Mouse (Mus musculus) hindbrain, postnatal 0 days (tissue): ENCODE data around the gene Tbc1d4. TPM values are rescaled to one million over a fixed set of nuclear protein-coding genes. Genes with fewer than 3 reads are reported as not detected.

ENCODE experiments used
- ATAC-seq: fragments of 200-750 bp; cut with Nextera tagmentation; 2 replicates; pipeline ENCODE4 v1.8.0; 2017; ENCODE audit warnings: mild to moderate bottlenecking, moderate TSS enrichment, moderate library complexity
- DNase-seq: peaks from one replicate; pipeline ENCODE4 v3.0.0-alpha.2; 2015; ENCODE audit warnings: low spot score
- H3K27ac ChIP-seq: fragments of 300-500 bp; sonication (generic); 2 replicates; pipeline ENCODE4 v1.5.1; 2014; ENCODE audit warnings: mild to moderate bottlenecking
- H3K27me3 ChIP-seq: fragments of 300-500 bp; sonication (generic); 2 replicates; pipeline ENCODE4 v1.6.1; 2014; ENCODE audit warnings: low read length, mixed read lengths; ENCODE audit not compliant: insufficient read depth
- H3K36me3 ChIP-seq: fragments of 300-500 bp; sonication (generic); 2 replicates; pipeline ENCODE4 v1.6.1; 2014; ENCODE audit warnings: low read length, mixed read lengths; ENCODE audit not compliant: insufficient read depth
- H3K4me1 ChIP-seq: fragments of 300-500 bp; sonication (generic); 2 replicates; pipeline ENCODE4 v1.6.1; 2014; ENCODE audit warnings: antibody characterized with exemption, low read length, mixed read lengths; ENCODE audit not compliant: insufficient read depth
- H3K4me2 ChIP-seq: fragments of 300-500 bp; sonication (generic); 2 replicates; pipeline ENCODE4 v1.6.1; 2014; ENCODE audit warnings: low read depth, mild to moderate bottlenecking, low read length, moderate library complexity, mixed read lengths
- H3K4me3 ChIP-seq: fragments of 300-500 bp; sonication (generic); 2 replicates; pipeline ENCODE4 v1.5.1; 2014; ENCODE audit warnings: low read length
- H3K9ac ChIP-seq: fragments of 300-500 bp; sonication (generic); replicated peaks from 2 replicates; pipeline ENCODE4 v1.6.1; 2014; ENCODE audit warnings: mild to moderate bottlenecking, low read length, moderate library complexity, mixed read lengths
- H3K9me3 ChIP-seq: fragments of 300-500 bp; sonication (generic); 2 replicates; pipeline ENCODE4 v1.6.1; 2016; ENCODE audit warnings: low read length, mixed read lengths
- CTCF ChIP-seq: IDR thresholded peaks from 2 replicates; pipeline ENCODE4 v1.5.1; 2016; ENCODE audit warnings: antibody characterized with exemption, control low read depth, low read depth
- WGBS: fragments of 180-500 bp; shearing (Covaris S2); extraction: QIAGEN DNeasy Blood & Tissue Kit; methylation state at CpG from one replicate; pipeline ENCODE4 v1.1.7; 2014; 5-methylcytosine and 5-hydroxymethylcytosine counted together
- polyA plus RNA-seq: library from polyadenylated mRNA; unstranded; fragments of >200 nt; fragmentation: Nextera tagmentation; extraction: Ambion mirVana; gene quantifications from 2 replicates; pipeline ENCODE4 v1.2.1, GENCODE M21; 2015
- total RNA-seq: library from RNA; depleted of rRNA; stranded (reverse); fragments of >200 nt; gene quantifications from 2 replicates; pipeline ENCODE4 v1.2.3, GENCODE M21; 2014

Gene Tbc1d4
- total and polyA plus RNA-seq, 2 experiments from 2014 or later, result 11.5 to 29.5 TPM

DNA sequence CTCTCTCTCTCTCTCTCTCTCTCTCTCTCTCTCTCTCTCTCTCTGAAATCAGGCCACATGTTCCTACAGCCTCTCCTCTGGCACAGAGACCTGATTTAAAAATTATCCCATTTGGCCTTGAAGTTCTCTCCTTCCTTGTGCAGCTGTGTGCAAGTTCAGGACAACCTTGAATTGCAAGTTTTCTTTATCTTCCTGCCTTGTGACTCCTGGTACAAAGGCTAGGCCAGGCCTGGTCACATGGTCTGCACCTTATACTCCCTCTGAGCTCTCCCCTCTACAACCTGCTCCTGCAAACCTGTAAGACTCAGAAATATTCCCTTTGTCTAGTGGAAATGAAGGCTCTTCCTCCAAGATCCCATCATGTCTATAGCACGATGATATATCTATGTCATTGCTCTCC lies 36.0 kb upstream of the Tbc1d4 start:
- 88% methylated on average over 1 of the region's 1 CpGs for WGBS

DNA sequence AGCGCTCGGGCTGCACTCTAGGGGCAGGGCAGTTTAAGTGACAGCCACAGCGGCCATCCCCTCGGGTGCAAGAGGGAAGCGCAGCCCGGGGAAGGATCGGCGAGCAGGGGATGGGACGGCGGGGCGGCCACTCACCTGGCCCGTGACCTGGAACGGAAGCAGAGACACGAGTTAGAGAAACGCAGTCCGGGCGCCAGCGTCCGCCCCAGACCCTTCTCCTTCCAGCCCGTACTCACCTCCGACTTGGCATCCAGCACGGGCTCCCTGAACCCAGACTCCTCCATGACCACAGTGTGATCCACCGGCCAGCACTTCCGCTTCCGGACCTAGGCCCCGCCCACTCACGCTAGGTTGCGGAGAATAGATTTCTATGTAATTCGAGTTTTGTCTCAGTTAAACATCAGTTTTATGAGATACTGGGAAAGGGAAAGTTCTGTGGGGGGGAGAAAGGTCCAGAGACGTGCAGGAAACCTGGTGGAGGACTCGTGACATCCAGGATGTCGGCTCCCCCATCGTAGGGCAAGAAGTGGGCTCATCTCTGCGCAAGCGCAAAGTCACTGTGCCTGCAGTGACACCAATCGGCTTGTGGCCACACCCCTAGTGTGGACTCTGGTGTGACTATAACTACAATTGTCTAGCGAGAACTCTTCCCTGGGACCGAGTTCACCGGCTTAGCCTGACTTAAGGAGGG lies 31.3 kb upstream of the Tbc1d4 start, which contains the start of gene Commd6:
TSS of gene Commd6 (minus strand) at position 534 of the 691 bp plus-strand sequence.
- TF ChIP-seq CTCF, result peak; percentile 33
- peak; percentile 99 for ATAC-seq

More for the DNA sequence above, 36.0 kb upstream of the Tbc1d4 start:
- Histone ChIP-seq H3K9me3 (no peaks in the 10 kb centered on the region), H3K9ac (no peak overlapping the region), H3K27me3 (no peaks in the 10 kb centered on the region), H3K4me2 (no peak overlapping the region), H3K4me1 (no peaks in the 10 kb centered on the region), H3K4me3 (no peak overlapping the region), H3K27ac (no peak overlapping the region), H3K36me3 (no peaks in the 10 kb centered on the region)
- no peak for TF ChIP-seq CTCF
- no peak for DNase-seq
- ATAC-seq, result no peak

GRCm38 (mm10) chr14:101637381-101637780 lies 28.4 kb upstream of the Tbc1d4 start:
- H3K9me3 ChIP-seq, result no peaks in the 10 kb centered on the region
- H3K27ac ChIP-seq, result no peak overlapping the region
- no peak overlapping the region for H3K4me3 ChIP-seq
- H3K27me3 ChIP-seq, result no peaks in the 10 kb centered on the region
- H3K36me3 ChIP-seq, result peaks cover 10% of the 10 kb centered on the region; the same call in 1 of the 2 replicates
- no peak for ATAC-seq
- H3K4me2 ChIP-seq, result no peak overlapping the region
- H3K9ac ChIP-seq, result no peak overlapping the region
- H3K4me1 ChIP-seq, result peaks cover 8% of the 10 kb centered on the region; the same call in 1 of the 2 replicates
- no peak for TF ChIP-seq CTCF
- DNase-seq, result no peak
- WGBS, result 89% methylated on average over 6 of the region's 6 CpGs

More for the DNA sequence above, 31.3 kb upstream of the Tbc1d4 start, which contains the start of gene Commd6:
- H3K4me3 ChIP-seq, result peak within 1 kb of the TSS; percentile 89
- H3K9me3 ChIP-seq, result no peaks in the 10 kb centered on the region
- no peaks in the 10 kb centered on the region for H3K27me3 ChIP-seq
- H3K4me2 ChIP-seq, result peak within 1 kb of the TSS; percentile 90
- peak within 1 kb of the TSS; percentile 88 for H3K27ac ChIP-seq
- peak; percentile 97 for DNase-seq
- H3K9ac ChIP-seq, result peak within 1 kb of the TSS; percentile 80
- under 1% methylated on average over 39 of the region's 39 CpGs for WGBS
- no peaks in the 10 kb centered on the region for H3K36me3 ChIP-seq
- peaks cover 8% of the 10 kb centered on the region; the same call in 1 of the 2 replicates for H3K4me1 ChIP-seq

DNA sequence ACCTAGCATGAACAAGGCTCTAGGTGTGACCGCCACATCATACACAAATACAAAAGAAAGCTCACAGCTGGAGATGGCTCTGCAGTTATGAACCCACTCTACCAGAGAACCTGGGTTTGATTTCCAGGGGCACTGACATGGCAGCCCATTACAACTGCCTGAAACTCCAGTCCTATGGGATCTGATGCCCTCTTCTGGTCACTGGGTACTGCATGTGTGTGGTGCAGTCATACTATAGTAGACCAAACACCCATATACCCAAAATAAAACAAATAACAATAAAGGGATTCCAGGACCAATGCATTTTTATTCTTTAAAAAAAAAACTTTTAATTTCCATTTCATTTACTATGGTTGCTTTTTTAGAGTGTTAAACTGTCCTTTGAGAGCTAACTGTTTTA lies 26.8 kb upstream of the Tbc1d4 start:
- no peak overlapping the region for H3K4me3 ChIP-seq
- DNase-seq, result no peak
- no peak overlapping the region for H3K27ac ChIP-seq
- H3K9me3 ChIP-seq, result no peaks in the 10 kb centered on the region
- H3K9ac ChIP-seq, result no peak overlapping the region
- peaks cover 8% of the 10 kb centered on the region; the same call in 1 of the 2 replicates for H3K4me1 ChIP-seq
- WGBS, result 97% methylated on average over 1 of the region's 1 CpGs
- ATAC-seq, result no peak
- H3K4me2 ChIP-seq, result no peak overlapping the region
- peak; percentile 40 for TF ChIP-seq CTCF
- no peaks in the 10 kb centered on the region for H3K27me3 ChIP-seq
- peaks cover 13% of the 10 kb centered on the region; the same call in 1 of the 2 replicates for H3K36me3 ChIP-seq

GRCm38 (mm10) chr14:101630548-101630947 lies 21.6 kb upstream of the Tbc1d4 start:
- Histone ChIP-seq H3K27ac (no peak overlapping the region), H3K36me3 (peaks cover 13% of the 10 kb centered on the region; the same call in 1 of the 2 replicates), H3K4me2 (no peak overlapping the region), H3K4me3 (no peak overlapping the region), H3K4me1 (no peaks in the 10 kb centered on the region), H3K27me3 (no peaks in the 10 kb centered on the region), H3K9ac (no peak overlapping the region), H3K9me3 (no peaks in the 10 kb centered on the region)
- no peak for TF ChIP-seq CTCF
- no peak for DNase-seq
- 89% methylated on average over 2 of the region's 2 CpGs for WGBS
- no peak for ATAC-seq

GRCm38 (mm10) chr14:101617680-101618079 lies 8.7 kb upstream of the Tbc1d4 start:
- no peak overlapping the region for H3K27ac ChIP-seq
- TF ChIP-seq CTCF, result no peak
- no peak for ATAC-seq

GRCm38 (mm10) chr14:101616178-101616577 lies 7.2 kb upstream of the Tbc1d4 start:
- no peaks in the 10 kb centered on the region for H3K9me3 ChIP-seq
- DNase-seq, result no peak
- no peak overlapping the region for H3K9ac ChIP-seq
- TF ChIP-seq CTCF, result no peak
- H3K4me1 ChIP-seq, result no peaks in the 10 kb centered on the region
- no peak overlapping the region for H3K4me3 ChIP-seq
- no peak overlapping the region for H3K27ac ChIP-seq
- ATAC-seq, result no peak
- 76% methylated on average over 9 of the region's 9 CpGs for WGBS
- no peaks in the 10 kb centered on the region for H3K36me3 ChIP-seq
- no peak overlapping the region for H3K4me2 ChIP-seq
- no peaks in the 10 kb centered on the region for H3K27me3 ChIP-seq

More at GRCm38 (mm10) chr14:101617680-101618079, 8.7 kb upstream of the Tbc1d4 start:
- H3K9me3 ChIP-seq, result no peaks in the 10 kb centered on the region
- no peak overlapping the region for H3K4me2 ChIP-seq
- H3K9ac ChIP-seq, result no peak overlapping the region
- H3K4me3 ChIP-seq, result no peak overlapping the region
- 93% methylated on average over 5 of the region's 5 CpGs for WGBS
- DNase-seq, result no peak
- H3K27me3 ChIP-seq, result no peaks in the 10 kb centered on the region
- no peaks in the 10 kb centered on the region for H3K4me1 ChIP-seq
- H3K36me3 ChIP-seq, result no peaks in the 10 kb centered on the region
